Mouse (Mus musculus): ENCODE data around the gene Fbxw8. TPM values are rescaled to one million over a fixed set of nuclear protein-coding genes. Genes with fewer than 3 reads are reported as not detected.

Gene Fbxw8
- polyA plus RNA-seq, 2 experiments: 6.2 to 10.8 TPM

DNA sequence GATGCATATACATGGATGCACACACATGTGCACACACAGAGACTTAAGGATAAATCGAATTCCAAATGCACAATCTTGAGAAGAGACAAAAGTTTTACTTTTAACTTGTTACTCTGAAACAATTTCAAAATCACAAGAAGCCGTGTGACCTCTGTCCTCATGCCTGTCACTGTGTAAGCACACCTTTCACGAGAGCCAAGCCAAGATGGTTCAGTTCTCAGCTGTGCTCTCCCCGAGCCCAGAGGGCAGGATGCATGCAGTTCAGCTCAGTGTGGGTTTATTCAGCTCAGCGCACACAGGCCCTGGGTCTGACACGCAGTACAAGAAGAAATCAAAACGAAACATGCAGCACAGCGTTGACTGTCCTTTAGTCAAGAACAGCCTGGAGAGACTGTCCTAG is 49.7 kb downstream of the Fbxw8 start:
- ATAC-seq (ENCODE audit: insufficient read depth) (no peak), DNase-seq (ENCODE audit: low read depth in 3 of 3, low spot score in 3 of 3) (no peak)
- no peak for TF ChIP-seq EP300 (IDR thresholded peaks at IDR 0.05; ENCODE audit: low read depth)
- TF ChIP-seq CTCF (IDR thresholded peaks at IDR 0.05; ENCODE audit: low read depth): no peak
- no peak overlapping the region for H3K9ac ChIP-seq (replicated peaks)
- no peaks in the 10 kb centered on the region for H3K36me3 ChIP-seq (replicated peaks; ENCODE audit: control insufficient read depth, insufficient read depth, low read depth)
- H3K27me3 ChIP-seq (ENCODE audit: control insufficient read depth, insufficient read depth, low read length): no peaks in the 10 kb centered on the region
- no peaks in the 10 kb centered on the region for H3K4me1 ChIP-seq (replicated peaks; ENCODE audit: control insufficient read depth in 2 of 2, insufficient read depth in 2 of 2, low read length in 1 of 2)
- no peaks in the 10 kb centered on the region for H3K9me3 ChIP-seq (ENCODE audit: control insufficient read depth, low read length)
- no peak overlapping the region for H3K4me3 ChIP-seq (ENCODE audit: insufficient read depth in 1 of 2, low read depth in 2 of 2, low read length in 2 of 2)
- WGBS (ENCODE audit: insufficient replicate concordance): 77% methylated on average over 8 of the region's 8 CpGs
- H3K27ac ChIP-seq: no peak overlapping the region
- H3K4me2 ChIP-seq (ENCODE audit: low read depth): no peak overlapping the region

GRCm38 (mm10) chr5:118099870-118100478 is 55.3 kb downstream of the Fbxw8 start:
- Histone ChIP-seq H3K36me3 (replicated peaks; ENCODE audit: control insufficient read depth, insufficient read depth, low read depth) (no peaks in the 10 kb centered on the region), H3K27ac (no peak overlapping the region), H3K9ac (replicated peaks) (no peak overlapping the region), H3K4me1 (replicated peaks; ENCODE audit: control insufficient read depth in 2 of 2, insufficient read depth in 2 of 2, low read length in 1 of 2) (no peaks in the 10 kb centered on the region), H3K4me3 (ENCODE audit: insufficient read depth in 1 of 2, low read depth in 2 of 2, low read length in 2 of 2) (no peak overlapping the region), H3K27me3 (ENCODE audit: control insufficient read depth, insufficient read depth, low read length) (no peaks in the 10 kb centered on the region), H3K9me3 (ENCODE audit: control insufficient read depth, low read length) (no peaks in the 10 kb centered on the region), H3K4me2 (ENCODE audit: low read depth) (no peak overlapping the region)
- TF ChIP-seq EP300 (IDR thresholded peaks at IDR 0.05; ENCODE audit: low read depth): no peak
- ATAC-seq (ENCODE audit: insufficient read depth): no peak
- DNase-seq (ENCODE audit: low read depth in 3 of 3, low spot score in 3 of 3): no peak
- 74% methylated on average over 8 of the region's 8 CpGs for WGBS (ENCODE audit: insufficient replicate concordance)

DNA sequence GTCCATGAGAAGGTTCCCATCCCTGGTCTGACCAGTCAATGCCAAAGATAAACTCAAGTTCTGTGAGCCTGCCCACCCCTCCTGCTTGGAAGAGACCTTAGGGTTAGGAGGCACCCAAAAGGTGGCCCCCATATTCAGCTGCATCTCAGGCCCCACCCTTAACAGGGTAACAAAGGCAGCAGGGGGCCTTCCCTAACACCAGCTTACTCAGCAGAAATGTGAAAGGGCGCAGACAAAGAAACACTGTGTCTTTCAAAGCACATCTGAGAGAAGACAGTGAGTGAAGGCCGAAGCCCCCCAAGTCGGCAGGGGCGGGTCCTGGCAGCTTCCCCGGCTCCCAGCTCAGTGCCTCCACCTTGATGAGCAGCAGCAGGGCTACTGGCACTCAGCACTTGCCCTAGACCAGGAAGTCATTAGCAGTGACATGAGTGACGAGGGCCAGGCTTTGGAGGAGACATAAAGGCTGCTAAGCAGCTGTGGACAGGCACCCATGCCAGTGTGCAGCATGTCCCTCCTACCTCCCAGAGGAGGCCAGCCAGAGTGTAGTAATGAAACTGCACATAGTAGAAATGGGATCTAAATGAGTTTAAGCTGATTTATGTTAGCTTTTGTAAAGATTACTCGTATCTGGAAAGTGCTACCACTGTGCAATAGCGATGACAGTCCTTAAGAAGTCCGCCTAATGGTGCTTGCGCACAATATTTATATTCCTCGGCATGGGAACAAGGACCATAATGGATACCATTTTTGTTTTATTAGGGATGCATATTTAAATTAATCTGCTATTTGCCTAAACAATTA is 56.0 kb downstream of the Fbxw8 start:
- no peaks in the 10 kb centered on the region for H3K27me3 ChIP-seq (ENCODE audit: control insufficient read depth, insufficient read depth, low read length)
- no peak for TF ChIP-seq CTCF (IDR thresholded peaks at IDR 0.05; ENCODE audit: low read depth)
- no peak for TF ChIP-seq EP300 (IDR thresholded peaks at IDR 0.05; ENCODE audit: low read depth)
- H3K9ac ChIP-seq (replicated peaks): no peak overlapping the region
- no peak for DNase-seq (ENCODE audit: low read depth in 3 of 3, low spot score in 3 of 3)
- ATAC-seq (ENCODE audit: insufficient read depth): no peak
- no peaks in the 10 kb centered on the region; the same call in 1 of the 2 replicates for H3K36me3 ChIP-seq (replicated peaks; ENCODE audit: control insufficient read depth, insufficient read depth, low read depth)
- no peaks in the 10 kb centered on the region for H3K4me1 ChIP-seq (replicated peaks; ENCODE audit: control insufficient read depth in 2 of 2, insufficient read depth in 2 of 2, low read length in 1 of 2)
- 77% methylated on average over 11 of the region's 11 CpGs for WGBS (ENCODE audit: insufficient replicate concordance)
- H3K9me3 ChIP-seq (ENCODE audit: control insufficient read depth, low read length): no peaks in the 10 kb centered on the region
- H3K27ac ChIP-seq: no peak overlapping the region
- no peak overlapping the region for H3K4me2 ChIP-seq (ENCODE audit: low read depth)
- no peak overlapping the region for H3K4me3 ChIP-seq (ENCODE audit: insufficient read depth in 1 of 2, low read depth in 2 of 2, low read length in 2 of 2)

DNA sequence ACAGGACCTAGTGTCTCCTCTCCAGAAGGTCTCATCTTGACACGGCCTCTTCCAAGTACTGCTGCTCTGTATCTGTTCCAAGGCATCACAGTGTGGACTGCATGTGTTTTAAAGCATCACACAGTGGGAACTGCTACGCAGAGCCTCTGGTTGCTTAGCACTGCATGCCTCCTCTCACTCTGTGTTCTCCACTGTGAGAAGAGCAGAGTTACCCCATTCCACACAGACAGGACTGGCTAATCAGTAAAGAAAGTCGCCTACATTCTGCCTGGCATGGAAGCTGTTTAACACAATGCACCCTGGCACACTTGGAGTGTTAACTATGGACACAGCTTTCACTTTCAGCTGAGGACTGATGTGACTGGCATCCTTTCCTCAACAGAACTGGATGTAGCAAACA is 58.9 kb downstream of the Fbxw8 start:
- no peak overlapping the region for H3K27ac ChIP-seq
- ATAC-seq (ENCODE audit: insufficient read depth): no peak
- H3K4me1 ChIP-seq (replicated peaks; ENCODE audit: control insufficient read depth in 2 of 2, insufficient read depth in 2 of 2, low read length in 1 of 2): no peaks in the 10 kb centered on the region
- TF ChIP-seq CTCF (IDR thresholded peaks at IDR 0.05; ENCODE audit: low read depth): no peak
- no peak for TF ChIP-seq EP300 (IDR thresholded peaks at IDR 0.05; ENCODE audit: low read depth)
- no peak overlapping the region for H3K4me2 ChIP-seq (ENCODE audit: low read depth)
- H3K4me3 ChIP-seq (ENCODE audit: insufficient read depth in 1 of 2, low read depth in 2 of 2, low read length in 2 of 2): no peak overlapping the region
- no peaks in the 10 kb centered on the region for H3K27me3 ChIP-seq (ENCODE audit: control insufficient read depth, insufficient read depth, low read length)
- H3K9me3 ChIP-seq (ENCODE audit: control insufficient read depth, low read length): no peaks in the 10 kb centered on the region
- peaks cover 5% of the 10 kb centered on the region; the same call in 1 of the 2 replicates for H3K36me3 ChIP-seq (replicated peaks; ENCODE audit: control insufficient read depth, insufficient read depth, low read depth)
- H3K9ac ChIP-seq (replicated peaks): no peak overlapping the region
- no peak for DNase-seq (ENCODE audit: low read depth in 3 of 3, low spot score in 3 of 3)
- 71% methylated on average over 3 of the region's 3 CpGs for WGBS (ENCODE audit: insufficient replicate concordance)

GRCm38 (mm10) chr5:118095849-118096248 is 59.4 kb downstream of the Fbxw8 start:
- Histone ChIP-seq H3K4me2 (ENCODE audit: low read depth) (no peak overlapping the region), H3K36me3 (replicated peaks; ENCODE audit: control insufficient read depth, insufficient read depth, low read depth) (peaks cover 6% of the 10 kb centered on the region; the same call in 1 of the 2 replicates), H3K9me3 (ENCODE audit: control insufficient read depth, low read length) (no peaks in the 10 kb centered on the region), H3K27me3 (ENCODE audit: control insufficient read depth, insufficient read depth, low read length) (no peaks in the 10 kb centered on the region), H3K9ac (replicated peaks) (no peak overlapping the region), H3K27ac (no peak overlapping the region), H3K4me1 (replicated peaks; ENCODE audit: control insufficient read depth in 2 of 2, insufficient read depth in 2 of 2, low read length in 1 of 2) (no peaks in the 10 kb centered on the region), H3K4me3 (ENCODE audit: insufficient read depth in 1 of 2, low read depth in 2 of 2, low read length in 2 of 2) (no peak overlapping the region)
- no peak for DNase-seq (ENCODE audit: low read depth in 3 of 3, low spot score in 3 of 3)
- WGBS (ENCODE audit: insufficient replicate concordance): 65% methylated on average over 4 of the region's 4 CpGs
- ATAC-seq (ENCODE audit: insufficient read depth): no peak
- TF ChIP-seq CTCF (IDR thresholded peaks at IDR 0.05; ENCODE audit: low read depth): no peak
- TF ChIP-seq EP300 (IDR thresholded peaks at IDR 0.05; ENCODE audit: low read depth): no peak

Data from liver, embryonic 14.5 days (tissue).